Mouse (Mus musculus) kidney, embryonic 15.5 days (tissue): Measurements from ENCODE around the gene Mcm2. TPM values are rescaled to one million over a fixed set of nuclear protein-coding genes. Genes with fewer than 3 reads are reported as not detected.
A peak's percentile ranks its signal among the peaks of the same experiment; 100 is the strongest.

ENCODE experiments used
- ATAC-seq: fragments of 200-750 bp; cut with Nextera tagmentation; replicated peaks from 2 replicates; pipeline ENCODE4 v1.8.0; 2017; ENCODE audit warnings: moderate TSS enrichment; ENCODE audit not compliant: low FRiP score
- H3K27ac ChIP-seq: fragments of 300-500 bp; sonication (generic); 2 replicates; pipeline ENCODE4 v1.5.1; 2015; ENCODE audit warnings: mild to moderate bottlenecking, inconsistent platforms
- H3K27me3 ChIP-seq: fragments of 300-500 bp; sonication (generic); 2 replicates; pipeline ENCODE4 v1.6.1; 2015; ENCODE audit warnings: inconsistent platforms
- H3K36me3 ChIP-seq: fragments of 300-500 bp; sonication (generic); 2 replicates; pipeline ENCODE4 v1.6.1; 2015; ENCODE audit warnings: inconsistent platforms
- H3K4me1 ChIP-seq: fragments of 300-500 bp; sonication (generic); 2 replicates; pipeline ENCODE4 v1.6.1; 2015; ENCODE audit warnings: inconsistent platforms
- H3K4me2 ChIP-seq: fragments of 300-500 bp; sonication (generic); 2 replicates; pipeline ENCODE4 v1.6.1; 2015; ENCODE audit warnings: moderate library complexity, mild to moderate bottlenecking, inconsistent platforms
- H3K4me3 ChIP-seq: fragments of 300-500 bp; sonication (generic); replicated peaks from 2 replicates; pipeline ENCODE4 v1.5.1; 2015; ENCODE audit warnings: mild to moderate bottlenecking, inconsistent platforms
- H3K9ac ChIP-seq: fragments of 300-500 bp; sonication (generic); 2 replicates; pipeline ENCODE4 v1.6.1; 2015; ENCODE audit warnings: mild to moderate bottlenecking, inconsistent platforms
- H3K9me3 ChIP-seq: fragments of 300-500 bp; sonication (generic); replicated peaks from 2 replicates; pipeline ENCODE4 v1.6.1; 2016; ENCODE audit warnings: inconsistent platforms
- WGBS: fragments of 180-500 bp; shearing (Covaris S2); methylation state at CpG from one replicate; pipeline ENCODE4 v1.1.7; 2015; ENCODE audit warnings: mixed read lengths; 5-methylcytosine and 5-hydroxymethylcytosine counted together
- polyA plus RNA-seq: library from polyadenylated mRNA; unstranded; fragments of >200 nt; fragmentation: Nextera tagmentation; extraction: Ambion mirVana; gene quantifications from 2 replicates; pipeline ENCODE4 v1.2.1, GENCODE M21; 2015

Gene Mcm2
- polyA plus RNA-seq, 1 experiment from 2014 or later, result 158 TPM

GRCm38 (mm10) chr6:88858341-88858740 lies 40.2 kb downstream of the Mcm2 start:
- no peak for ATAC-seq
- 0 out of 2 replicates have a peak, but pooled peaks cover 3% of the 10 kb centered on the region for H3K9me3 ChIP-seq
- no peak overlapping the region for H3K27ac ChIP-seq
- 50% methylated on average over 7 of the region's 7 CpGs for WGBS
- no peak overlapping the region for H3K4me2 ChIP-seq
- H3K4me3 ChIP-seq, result no peak overlapping the region
- H3K36me3 ChIP-seq, result peaks cover 14% of the 10 kb centered on the region
- H3K27me3 ChIP-seq, result no peaks in the 10 kb centered on the region
- 0 out of 2 replicates have a peak, but pooled peaks cover 6% of the 10 kb centered on the region for H3K4me1 ChIP-seq
- H3K9ac ChIP-seq, result no peak overlapping the region

GRCm38 (mm10) chr6:88857830-88858229 lies 40.8 kb downstream of the Mcm2 start:
- Histone ChIP-seq H3K36me3 (peaks cover 11% of the 10 kb centered on the region), H3K4me2 (no peak overlapping the region), H3K27me3 (no peaks in the 10 kb centered on the region), H3K9ac (no peak overlapping the region), H3K9me3 (0 out of 2 replicates have a peak, but pooled peaks cover 3% of the 10 kb centered on the region), H3K4me3 (no peak overlapping the region), H3K4me1 (0 out of 2 replicates have a peak, but pooled peaks cover 6% of the 10 kb centered on the region), H3K27ac (0 out of 2 replicates have a peak overlapping the region, but pooled peaks have one; percentile 37)
- ATAC-seq, result no peak
- 80% methylated on average over 6 of the region's 6 CpGs for WGBS

- H3K4me2 ChIP-seq, result no peak overlapping the region
- 0 out of 2 replicates have a peak, but pooled peaks cover 6% of the 10 kb centered on the region for H3K4me1 ChIP-seq
- H3K9ac ChIP-seq, result no peak overlapping the region
- WGBS, result 32% methylated on average over 9 of the region's 9 CpGs
- H3K9me3 ChIP-seq, result 0 out of 2 replicates have a peak, but pooled peaks cover 3% of the 10 kb centered on the region
- peaks cover 7% of the 10 kb centered on the region for H3K36me3 ChIP-seq
- 0 out of 2 replicates have a peak overlapping the region, but pooled peaks have one; percentile 37 for H3K27ac ChIP-seq
- no peak; the same call in 1 of the 2 replicates for ATAC-seq
- H3K4me3 ChIP-seq, result no peak overlapping the region
- no peaks in the 10 kb centered on the region for H3K27me3 ChIP-seq
Observed at GRCm38 (mm10) chr6:88857249-88857648, 41.3 kb downstream of the Mcm2 start.

- Histone ChIP-seq H3K27ac (no peak overlapping the region), H3K9ac (no peak overlapping the region), H3K4me3 (no peak overlapping the region), H3K4me2 (no peak overlapping the region), H3K9me3 (0 out of 2 replicates have a peak, but pooled peaks cover 3% of the 10 kb centered on the region), H3K27me3 (no peaks in the 10 kb centered on the region), H3K4me1 (0 out of 2 replicates have a peak, but pooled peaks cover 6% of the 10 kb centered on the region), H3K36me3 (no peaks in the 10 kb centered on the region; the same call in 1 of the 2 replicates)
- WGBS, result 27% methylated on average over 5 of the region's 5 CpGs
- ATAC-seq, result no peak; the same call in 1 of the 2 replicates
Observed at GRCm38 (mm10) chr6:88855636-88856035, 42.9 kb downstream of the Mcm2 start.

GRCm38 (mm10) chr6:88854509-88854908 lies 44.1 kb downstream of the Mcm2 start:
- 0 out of 2 replicates have a peak, but pooled peaks cover 3% of the 10 kb centered on the region for H3K9me3 ChIP-seq
- no peak overlapping the region for H3K9ac ChIP-seq
- H3K27ac ChIP-seq, result no peak overlapping the region
- no peaks in the 10 kb centered on the region; the same call in 1 of the 2 replicates for H3K36me3 ChIP-seq
- H3K4me1 ChIP-seq, result 0 out of 2 replicates have a peak, but pooled peaks cover 6% of the 10 kb centered on the region
- no peaks in the 10 kb centered on the region for H3K27me3 ChIP-seq
- no peak for ATAC-seq
- 74% methylated on average over 5 of the region's 5 CpGs for WGBS
- no peak overlapping the region for H3K4me2 ChIP-seq
- no peak overlapping the region for H3K4me3 ChIP-seq

- Histone ChIP-seq H3K9ac (no peak overlapping the region), H3K9me3 (0 out of 2 replicates have a peak, but pooled peaks cover 3% of the 10 kb centered on the region), H3K4me1 (no peaks in the 10 kb centered on the region), H3K4me2 (no peak overlapping the region), H3K27me3 (no peaks in the 10 kb centered on the region), H3K27ac (no peak overlapping the region), H3K4me3 (no peak overlapping the region), H3K36me3 (no peaks in the 10 kb centered on the region)
- ATAC-seq, result no peak
- 86% methylated on average over 7 of the region's 7 CpGs for WGBS
Observed at GRCm38 (mm10) chr6:88850034-88850433, 48.5 kb downstream of the Mcm2 start.

- H3K4me2 ChIP-seq, result no peak overlapping the region
- no peaks in the 10 kb centered on the region for H3K4me1 ChIP-seq
- no peaks in the 10 kb centered on the region for H3K36me3 ChIP-seq
- no peaks in the 10 kb centered on the region for H3K27me3 ChIP-seq
- no peak overlapping the region for H3K27ac ChIP-seq
- H3K9me3 ChIP-seq, result 0 out of 2 replicates have a peak, but pooled peaks cover 3% of the 10 kb centered on the region
- WGBS, result 62% methylated on average over 4 of the region's 4 CpGs
- no peak overlapping the region for H3K4me3 ChIP-seq
- H3K9ac ChIP-seq, result no peak overlapping the region
- ATAC-seq, result no peak
Observed at GRCm38 (mm10) chr6:88849270-88849669, 49.3 kb downstream of the Mcm2 start.

- Histone ChIP-seq H3K4me1 (peaks cover 10% of the 10 kb centered on the region), H3K4me2 (no peak overlapping the region), H3K36me3 (no peaks in the 10 kb centered on the region), H3K9ac (no peak overlapping the region), H3K27ac (no peak overlapping the region), H3K9me3 (0 out of 2 replicates have a peak, but pooled peaks cover 3% of the 10 kb centered on the region), H3K27me3 (no peaks in the 10 kb centered on the region), H3K4me3 (no peak overlapping the region)
- ATAC-seq, result no peak
- WGBS, result 69% methylated on average over 2 of the region's 2 CpGs
Observed at GRCm38 (mm10) chr6:88847571-88847970, 51.0 kb downstream of the Mcm2 start.

- Histone ChIP-seq H3K4me2 (no peak overlapping the region), H3K4me3 (no peak overlapping the region), H3K9me3 (no peaks in the 10 kb centered on the region), H3K27ac (no peak overlapping the region), H3K27me3 (no peaks in the 10 kb centered on the region), H3K9ac (no peak overlapping the region), H3K4me1 (peaks cover 19% of the 10 kb centered on the region), H3K36me3 (no peaks in the 10 kb centered on the region)
- ATAC-seq, result no peak
- 87% methylated on average over 7 of the region's 7 CpGs for WGBS
Observed at GRCm38 (mm10) chr6:88844901-88845565, 53.5 kb downstream of the Mcm2 start.

GRCm38 (mm10) chr6:88843781-88844725 lies 54.5 kb downstream of the Mcm2 start:
- no peak overlapping the region for H3K9ac ChIP-seq
- H3K36me3 ChIP-seq, result peaks cover 5% of the 10 kb centered on the region
- no peak for ATAC-seq
- H3K9me3 ChIP-seq, result no peaks in the 10 kb centered on the region
- no peak overlapping the region for H3K27ac ChIP-seq
- H3K4me2 ChIP-seq, result no peak overlapping the region
- no peak overlapping the region for H3K4me3 ChIP-seq
- peaks cover 19% of the 10 kb centered on the region for H3K4me1 ChIP-seq
- 82% methylated on average over 9 of the region's 9 CpGs for WGBS
- no peaks in the 10 kb centered on the region for H3K27me3 ChIP-seq

- Histone ChIP-seq H3K4me3 (peak overlapping the region; percentile 95), H3K4me2 (peak overlapping the region; percentile 82), H3K36me3 (peaks cover 13% of the 10 kb centered on the region), H3K27ac (peak overlapping the region; percentile 93), H3K9ac (peak overlapping the region; percentile 83), H3K4me1 (peaks cover 19% of the 10 kb centered on the region), H3K9me3 (no peaks in the 10 kb centered on the region), H3K27me3 (no peaks in the 10 kb centered on the region)
- WGBS, result 72% methylated on average over 7 of the region's 7 CpGs
- no peak for ATAC-seq
Observed at GRCm38 (mm10) chr6:88843241-88843640, 55.3 kb downstream of the Mcm2 start.
